Mouse (Mus musculus): ENCODE data around the gene Ccdc102a. TPM values are rescaled to one million over a fixed set of nuclear protein-coding genes. Genes with fewer than 3 reads are reported as not detected.
A peak's percentile ranks its signal among the peaks of the same experiment; 100 is the strongest.

Gene Ccdc102a
- polyA plus RNA-seq, 1 experiment from 2014 or later, result 1.6 TPM

GRCm38 (mm10) chr8:94935172-94935571 lies 17.3 kb upstream of the Ccdc102a start:
- no peak for ATAC-seq (ENCODE audit: low read depth)
- Histone ChIP-seq H3K27me3 (ENCODE audit: control insufficient read depth, insufficient read depth, low read depth, low read length) (no peaks in the 10 kb centered on the region; the same call in 1 of the 2 replicates), H3K9ac (ENCODE audit: low read depth, low read length) (no peak overlapping the region), H3K9me3 (replicated peaks; ENCODE audit: control insufficient read depth, low read length) (no peaks in the 10 kb centered on the region), H3K4me1 (ENCODE audit: control insufficient read depth, low read depth, low read length) (no peaks in the 10 kb centered on the region), H3K4me2 (ENCODE audit: low read depth, low read length) (no peak overlapping the region), H3K27ac (ENCODE audit: low read length) (no peak overlapping the region), H3K4me3 (ENCODE audit: low read depth, low read length) (no peak overlapping the region), H3K36me3 (ENCODE audit: control insufficient read depth, insufficient read depth) (no peaks in the 10 kb centered on the region)
- WGBS (ENCODE audit: insufficient replicate concordance), result 57% methylated on average over 3 of the region's 3 CpGs

GRCm38 (mm10) chr8:94933918-94934317 lies 16.0 kb upstream of the Ccdc102a start:
- H3K9me3 ChIP-seq (replicated peaks; ENCODE audit: control insufficient read depth, low read length), result no peaks in the 10 kb centered on the region
- ATAC-seq (ENCODE audit: low read depth), result no peak
- no peaks in the 10 kb centered on the region for H3K36me3 ChIP-seq (ENCODE audit: control insufficient read depth, insufficient read depth)
- no peak overlapping the region for H3K9ac ChIP-seq (ENCODE audit: low read depth, low read length)
- H3K4me3 ChIP-seq (ENCODE audit: low read depth, low read length), result no peak overlapping the region
- H3K4me1 ChIP-seq (ENCODE audit: control insufficient read depth, low read depth, low read length), result no peaks in the 10 kb centered on the region
- H3K27ac ChIP-seq (ENCODE audit: low read length), result no peak overlapping the region
- 31% methylated on average over 5 of the region's 5 CpGs for WGBS (ENCODE audit: insufficient replicate concordance)
- H3K27me3 ChIP-seq (ENCODE audit: control insufficient read depth, insufficient read depth, low read depth, low read length), result no peaks in the 10 kb centered on the region; the same call in 1 of the 2 replicates
- no peak overlapping the region for H3K4me2 ChIP-seq (ENCODE audit: low read depth, low read length)

- no peaks in the 10 kb centered on the region for H3K4me1 ChIP-seq (ENCODE audit: control insufficient read depth, low read depth, low read length)
- 62% methylated on average over 3 of the region's 3 CpGs for WGBS (ENCODE audit: insufficient replicate concordance)
These were observed 10.3 kb upstream of the Ccdc102a start for GRCm38 (mm10) chr8:94928227-94928626.

GRCm38 (mm10) chr8:94923405-94923804 lies 5.5 kb upstream of the Ccdc102a start, which contains the start of gene Adgrg5:
Adgrg5 (plus strand) TSS chr8:94923694.
- H3K9me3 ChIP-seq (replicated peaks; ENCODE audit: control insufficient read depth, low read length), result no peaks in the 10 kb centered on the region
- H3K4me1 ChIP-seq (ENCODE audit: control insufficient read depth, low read depth, low read length), result peaks cover 16% of the 10 kb centered on the region
- H3K27me3 ChIP-seq (ENCODE audit: control insufficient read depth, insufficient read depth, low read depth, low read length), result peaks cover under 1% of the 10 kb centered on the region
- WGBS (ENCODE audit: insufficient replicate concordance), result 8% methylated on average over 8 of the region's 8 CpGs
- no peak within 1 kb of the TSS for H3K27ac ChIP-seq (ENCODE audit: low read length)
- no peak within 1 kb of the TSS for H3K4me3 ChIP-seq (ENCODE audit: low read depth, low read length)
- no peak within 1 kb of the TSS for H3K4me2 ChIP-seq (ENCODE audit: low read depth, low read length)
- ATAC-seq (ENCODE audit: low read depth), result no peak
- H3K9ac ChIP-seq (ENCODE audit: low read depth, low read length), result no peak within 1 kb of the TSS
- H3K36me3 ChIP-seq (ENCODE audit: control insufficient read depth, insufficient read depth), result no peaks in the 10 kb centered on the region

More at GRCm38 (mm10) chr8:94928227-94928626, 10.3 kb upstream of the Ccdc102a start:
- no peaks in the 10 kb centered on the region for H3K27me3 ChIP-seq (ENCODE audit: control insufficient read depth, insufficient read depth, low read depth, low read length)
- no peaks in the 10 kb centered on the region for H3K9me3 ChIP-seq (replicated peaks; ENCODE audit: control insufficient read depth, low read length)
- no peak overlapping the region for H3K4me3 ChIP-seq (ENCODE audit: low read depth, low read length)
- H3K36me3 ChIP-seq (ENCODE audit: control insufficient read depth, insufficient read depth), result no peaks in the 10 kb centered on the region
- H3K4me2 ChIP-seq (ENCODE audit: low read depth, low read length), result no peak overlapping the region
- H3K9ac ChIP-seq (ENCODE audit: low read depth, low read length), result no peak overlapping the region
- H3K27ac ChIP-seq (ENCODE audit: low read length), result no peak overlapping the region
- ATAC-seq (ENCODE audit: low read depth), result no peak

GRCm38 (mm10) chr8:94922602-94923001 lies 4.7 kb upstream of the Ccdc102a start:
- Histone ChIP-seq H3K27me3 (ENCODE audit: control insufficient read depth, insufficient read depth, low read depth, low read length) (peaks cover 9% of the 10 kb centered on the region), H3K4me3 (ENCODE audit: low read depth, low read length) (no peak overlapping the region), H3K27ac (ENCODE audit: low read length) (no peak overlapping the region), H3K4me1 (ENCODE audit: control insufficient read depth, low read depth, low read length) (peaks cover 22% of the 10 kb centered on the region), H3K9ac (ENCODE audit: low read depth, low read length) (no peak overlapping the region), H3K36me3 (ENCODE audit: control insufficient read depth, insufficient read depth) (no peaks in the 10 kb centered on the region), H3K4me2 (ENCODE audit: low read depth, low read length) (no peak overlapping the region), H3K9me3 (replicated peaks; ENCODE audit: control insufficient read depth, low read length) (no peaks in the 10 kb centered on the region)
- 9% methylated on average over 8 of the region's 8 CpGs for WGBS (ENCODE audit: insufficient replicate concordance)
- peak; percentile 62 for ATAC-seq (ENCODE audit: low read depth)

GRCm38 (mm10) chr8:94922176-94922575 lies 4.3 kb upstream of the Ccdc102a start:
- H3K4me3 ChIP-seq (ENCODE audit: low read depth, low read length), result no peak overlapping the region
- H3K9ac ChIP-seq (ENCODE audit: low read depth, low read length), result no peak overlapping the region
- 40% methylated on average over 6 of the region's 6 CpGs for WGBS (ENCODE audit: insufficient replicate concordance)
- no peaks in the 10 kb centered on the region for H3K36me3 ChIP-seq (ENCODE audit: control insufficient read depth, insufficient read depth)
- H3K27ac ChIP-seq (ENCODE audit: low read length), result no peak overlapping the region
- no peak for ATAC-seq (ENCODE audit: low read depth)
- no peaks in the 10 kb centered on the region for H3K9me3 ChIP-seq (replicated peaks; ENCODE audit: control insufficient read depth, low read length)
- H3K27me3 ChIP-seq (ENCODE audit: control insufficient read depth, insufficient read depth, low read depth, low read length), result peaks cover 13% of the 10 kb centered on the region
- peaks cover 27% of the 10 kb centered on the region for H3K4me1 ChIP-seq (ENCODE audit: control insufficient read depth, low read depth, low read length)
- H3K4me2 ChIP-seq (ENCODE audit: low read depth, low read length), result no peak overlapping the region

GRCm38 (mm10) chr8:94919256-94919655 lies 1.4 kb upstream of the Ccdc102a start:
- ATAC-seq (ENCODE audit: low read depth), result no peak
- H3K4me3 ChIP-seq (ENCODE audit: low read depth, low read length), result no peak overlapping the region
- H3K9ac ChIP-seq (ENCODE audit: low read depth, low read length), result no peak overlapping the region
- H3K4me1 ChIP-seq (ENCODE audit: control insufficient read depth, low read depth, low read length), result peaks cover 30% of the 10 kb centered on the region
- peaks cover 22% of the 10 kb centered on the region for H3K27me3 ChIP-seq (ENCODE audit: control insufficient read depth, insufficient read depth, low read depth, low read length)
- no peaks in the 10 kb centered on the region for H3K36me3 ChIP-seq (ENCODE audit: control insufficient read depth, insufficient read depth)
- H3K27ac ChIP-seq (ENCODE audit: low read length), result no peak overlapping the region
- no peak overlapping the region for H3K4me2 ChIP-seq (ENCODE audit: low read depth, low read length)
- H3K9me3 ChIP-seq (replicated peaks; ENCODE audit: control insufficient read depth, low read length), result no peaks in the 10 kb centered on the region

GRCm38 (mm10) chr8:94917352-94917751 lies 546 bp downstream of the Ccdc102a start:
- Histone ChIP-seq H3K9ac (ENCODE audit: low read depth, low read length) (peak overlapping the region; percentile 68), H3K4me1 (ENCODE audit: control insufficient read depth, low read depth, low read length) (peaks cover 28% of the 10 kb centered on the region), H3K4me2 (ENCODE audit: low read depth, low read length) (peak overlapping the region; percentile 96), H3K36me3 (ENCODE audit: control insufficient read depth, insufficient read depth) (no peaks in the 10 kb centered on the region), H3K27me3 (ENCODE audit: control insufficient read depth, insufficient read depth, low read depth, low read length) (peaks cover 39% of the 10 kb centered on the region), H3K27ac (ENCODE audit: low read length) (peak overlapping the region; percentile 27; the same call in 1 of the 2 replicates), H3K4me3 (ENCODE audit: low read depth, low read length) (peak overlapping the region; percentile 72), H3K9me3 (replicated peaks; ENCODE audit: control insufficient read depth, low read length) (no peaks in the 10 kb centered on the region)
- peak; percentile 85 for ATAC-seq (ENCODE audit: low read depth)
- WGBS (ENCODE audit: insufficient replicate concordance), result under 1% methylated on average over 27 of the region's 27 CpGs

GRCm38 (mm10) chr8:94916960-94917324 lies 956 bp downstream of the Ccdc102a start:
- Histone ChIP-seq H3K9ac (ENCODE audit: low read depth, low read length) (no peak overlapping the region; the same call in 1 of the 2 replicates), H3K36me3 (ENCODE audit: control insufficient read depth, insufficient read depth) (no peaks in the 10 kb centered on the region), H3K9me3 (replicated peaks; ENCODE audit: control insufficient read depth, low read length) (no peaks in the 10 kb centered on the region), H3K4me2 (ENCODE audit: low read depth, low read length) (peak overlapping the region; percentile 96), H3K4me3 (ENCODE audit: low read depth, low read length) (peak overlapping the region; percentile 72), H3K27me3 (ENCODE audit: control insufficient read depth, insufficient read depth, low read depth, low read length) (peaks cover 40% of the 10 kb centered on the region), H3K4me1 (ENCODE audit: control insufficient read depth, low read depth, low read length) (peaks cover 23% of the 10 kb centered on the region), H3K27ac (ENCODE audit: low read length) (no peak overlapping the region)
- ATAC-seq (ENCODE audit: low read depth), result no peak
- WGBS (ENCODE audit: insufficient replicate concordance), result 10% methylated on average over 10 of the region's 10 CpGs
